Mouse (Mus musculus) monocyte, adult 2 months (primary cell): Measurements from ENCODE around the gene Pcmt1.
"Not testable (repeated sequence)": the region's sequence is repeated elsewhere in the genome, so short reads cannot be mapped to it uniquely, and the experiment has no call there.

Source experiments
- DNase-seq, 2 experiments: peaks; one replicate each; pipeline ENCODE4 v3.0.0; 2022; ENCODE audit warnings: low spot score in 2 of 2, low read depth in 1 of 2

The Pcmt1 gene

GRCm38 (mm10) chr10:7645911-7646310 lies 35.0 kb downstream of the Pcmt1 start:
- DNase-seq: no peak

DNA sequence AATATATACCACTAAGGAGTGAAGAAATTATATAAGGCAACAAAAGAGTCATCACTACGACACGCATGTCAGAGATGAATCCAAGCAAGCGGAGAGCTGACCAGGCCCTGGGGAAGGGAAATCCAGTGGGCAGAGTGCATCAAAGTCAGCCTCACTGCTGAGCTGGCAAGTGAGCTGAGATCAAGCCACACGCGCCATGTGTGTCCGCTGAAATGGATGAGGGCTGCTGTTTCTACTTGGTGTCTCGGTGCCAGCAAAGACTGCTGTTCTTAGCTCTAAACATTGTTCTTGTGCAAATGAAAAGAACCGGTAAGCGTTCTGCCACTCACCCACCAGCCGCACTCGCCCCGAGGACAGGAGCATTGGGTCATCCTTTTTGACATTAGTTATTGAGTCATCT lies 40.6 kb downstream of the Pcmt1 start:
- DNase-seq: no peak

DNA sequence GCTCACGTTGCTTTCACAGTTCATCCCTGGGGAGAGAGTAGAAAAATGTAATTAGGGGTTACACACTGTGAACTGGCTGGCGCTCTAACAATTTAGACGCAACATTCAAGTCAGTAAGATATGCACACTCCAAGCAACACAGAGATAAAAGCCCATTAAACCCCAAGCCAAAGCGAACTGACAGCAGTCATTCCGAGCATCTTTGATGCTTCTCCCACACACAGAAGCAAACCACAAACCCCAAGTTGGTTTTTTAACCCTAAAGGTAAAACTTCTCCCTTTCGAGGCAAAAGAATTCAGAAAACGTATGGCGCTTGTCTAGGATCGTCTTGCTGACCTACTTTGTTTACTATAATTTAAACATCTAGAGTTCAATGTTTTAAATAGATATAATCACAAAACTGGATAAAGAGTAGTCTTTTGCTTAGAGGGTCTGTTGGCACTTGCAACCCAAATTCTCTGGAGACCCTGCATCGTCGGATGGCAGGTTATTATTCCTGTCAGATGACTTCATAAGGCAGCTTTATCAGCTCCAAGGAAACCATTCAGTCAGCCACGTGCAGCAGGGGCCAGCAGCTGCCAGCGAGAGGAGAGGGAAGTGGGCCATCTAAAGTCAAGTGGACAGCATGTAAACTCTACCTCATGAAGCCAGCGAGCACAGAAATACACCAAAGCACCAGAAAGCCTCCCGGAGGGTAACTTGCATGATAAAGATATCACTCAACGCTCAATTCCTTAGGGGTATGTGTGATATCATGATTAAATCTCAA lies 49.8 kb downstream of the Pcmt1 start:
- no peak for DNase-seq

DNA sequence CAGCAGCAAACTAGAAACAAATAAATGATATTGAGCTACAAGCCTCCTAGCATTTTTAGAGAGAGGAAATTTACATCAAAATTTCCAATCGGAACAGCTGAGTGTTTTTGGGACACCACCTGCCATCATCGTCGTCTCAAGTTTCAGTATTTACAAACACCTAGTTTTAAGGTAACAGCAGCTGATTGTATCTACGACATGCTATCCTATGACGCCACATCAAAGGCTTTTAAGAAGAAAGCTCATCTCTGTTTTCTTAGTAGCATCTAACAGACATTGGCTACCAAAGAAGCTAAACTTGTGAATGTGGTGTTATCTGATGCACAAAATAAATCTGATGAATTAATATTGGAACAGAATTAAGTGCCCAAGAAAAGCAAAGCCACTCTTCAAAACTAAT lies 50.6 kb downstream of the Pcmt1 start:
- no peak for DNase-seq

DNA sequence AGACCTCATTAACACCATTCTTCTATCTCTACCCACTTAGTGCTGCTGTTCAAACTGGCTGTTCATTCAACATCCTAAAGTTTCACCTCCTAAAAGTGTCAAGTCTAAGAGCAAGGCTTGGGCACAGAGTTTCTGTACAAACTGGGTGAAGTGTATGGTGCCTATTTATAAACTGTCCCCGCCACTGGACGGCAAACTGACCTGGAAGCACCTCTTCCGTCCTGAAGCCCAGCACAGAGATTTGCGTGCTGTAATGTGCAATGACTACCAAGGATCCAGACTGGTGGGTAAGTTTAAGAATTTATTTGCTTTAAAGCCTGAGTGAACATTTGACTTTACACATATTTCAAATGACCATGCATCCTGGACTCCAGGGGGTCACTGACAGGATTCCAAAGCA lies 51.8 kb downstream of the Pcmt1 start:
- no peak for DNase-seq

GRCm38 (mm10) chr10:7623861-7624518 lies 56.9 kb downstream of the Pcmt1 start:
- no peak for DNase-seq

- no peak for DNase-seq
These were observed 58.6 kb downstream of the Pcmt1 start for GRCm38 (mm10) chr10:7622378-7622777.

GRCm38 (mm10) chr10:7620723-7621122 lies 60.2 kb downstream of the Pcmt1 start:
- no peak for DNase-seq

DNA sequence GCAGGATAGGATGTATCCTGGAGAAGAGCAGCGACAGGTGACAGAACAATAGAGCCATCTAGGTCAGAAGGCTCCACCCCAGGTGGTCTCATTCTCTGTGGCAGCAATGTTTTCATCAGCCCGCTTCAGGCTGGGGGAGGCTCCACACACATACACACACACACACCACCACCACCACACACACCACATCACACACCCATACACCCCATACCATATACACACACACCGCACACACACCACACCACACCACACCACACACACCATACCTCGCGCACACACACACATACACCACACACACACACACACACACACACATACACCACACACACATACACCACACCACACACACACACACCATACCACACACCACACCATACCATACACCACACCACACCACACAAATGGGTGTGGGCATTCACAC lies 61.1 kb downstream of the Pcmt1 start:
- no peak for DNase-seq

- DNase-seq: not testable (repeated sequence)
These were observed 63.4 kb downstream of the Pcmt1 start for GRCm38 (mm10) chr10:7617556-7617955.

- DNase-seq: not testable (repeated sequence)
These were observed 63.8 kb downstream of the Pcmt1 start for GRCm38 (mm10) chr10:7617146-7617545.

DNA sequence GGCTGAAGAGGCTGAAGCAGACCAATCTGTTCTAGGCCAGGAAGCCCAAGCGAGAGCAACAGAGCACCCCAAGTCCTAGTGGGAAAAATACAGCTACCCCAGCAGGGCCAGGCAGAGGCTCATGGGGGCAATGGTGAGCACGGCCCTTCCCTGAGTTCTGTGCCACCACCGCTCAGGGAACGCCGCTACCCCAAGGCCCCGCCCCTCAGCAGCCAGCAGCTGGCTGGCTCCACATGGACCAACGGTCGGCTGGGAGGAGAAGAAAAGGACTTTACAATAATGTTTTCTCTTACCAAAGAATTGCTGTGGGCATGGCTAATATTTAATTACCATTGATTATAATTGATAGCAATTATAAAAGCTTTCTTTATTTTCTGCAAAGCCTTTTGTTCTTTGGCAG lies 66.1 kb downstream of the Pcmt1 start:
- DNase-seq: no peak

GRCm38 (mm10) chr10:7612210-7612609 lies 68.7 kb downstream of the Pcmt1 start:
- DNase-seq: not testable (repeated sequence)

GRCm38 (mm10) chr10:7611647-7612046 lies 69.3 kb downstream of the Pcmt1 start:
- DNase-seq: no peak

- DNase-seq: no peak
These were observed 72.3 kb downstream of the Pcmt1 start for GRCm38 (mm10) chr10:7608611-7609010.

GRCm38 (mm10) chr10:7606437-7606836 lies 74.5 kb downstream of the Pcmt1 start:
- no peak for DNase-seq

GRCm38 (mm10) chr10:7605168-7605567 lies 75.8 kb downstream of the Pcmt1 start:
- no peak for DNase-seq

- peak; percentile 18 to 66 for DNase-seq
These were observed 80.3 kb downstream of the Pcmt1 start for GRCm38 (mm10) chr10:7600647-7601046.

DNA sequence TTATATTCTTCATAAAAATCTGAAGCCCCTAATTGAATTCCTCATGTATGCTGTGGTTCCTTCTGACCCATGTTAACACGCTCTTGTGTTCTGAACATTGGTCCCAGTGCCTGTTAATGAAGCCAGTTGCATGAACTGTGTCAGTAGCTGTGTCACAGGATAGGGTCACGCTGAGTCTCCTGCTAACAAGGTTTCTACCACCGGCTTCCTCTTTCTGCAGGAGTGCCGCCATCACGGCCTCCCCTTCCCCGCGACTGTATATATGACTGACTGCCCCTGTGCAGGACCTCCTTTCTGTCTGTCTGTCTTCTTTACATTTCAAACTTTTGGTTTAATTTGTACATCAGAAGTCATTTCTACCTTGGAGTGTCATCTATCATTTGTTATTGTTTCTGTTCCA lies 82.8 kb downstream of the Pcmt1 start:
- no peak for DNase-seq

GRCm38 (mm10) chr10:7596251-7596650 lies 84.7 kb downstream of the Pcmt1 start:
- DNase-seq: no peak

- DNase-seq: no peak
These were observed 86.1 kb downstream of the Pcmt1 start for GRCm38 (mm10) chr10:7594797-7595196.

GRCm38 (mm10) chr10:7590792-7591191 lies 90.1 kb downstream of the Pcmt1 start:
- no peak for DNase-seq

GRCm38 (mm10) chr10:7590234-7590689 lies 90.7 kb downstream of the Pcmt1 start:
- DNase-seq: no peak
